Mouse (Mus musculus) cerebellum, adult 11 months (tissue): ENCODE results near the gene Rassf2.

Experiments used
- DNase-seq: peaks from one replicate; pipeline ENCODE4 v3.0.0; 2022

The Rassf2 gene

DNA sequence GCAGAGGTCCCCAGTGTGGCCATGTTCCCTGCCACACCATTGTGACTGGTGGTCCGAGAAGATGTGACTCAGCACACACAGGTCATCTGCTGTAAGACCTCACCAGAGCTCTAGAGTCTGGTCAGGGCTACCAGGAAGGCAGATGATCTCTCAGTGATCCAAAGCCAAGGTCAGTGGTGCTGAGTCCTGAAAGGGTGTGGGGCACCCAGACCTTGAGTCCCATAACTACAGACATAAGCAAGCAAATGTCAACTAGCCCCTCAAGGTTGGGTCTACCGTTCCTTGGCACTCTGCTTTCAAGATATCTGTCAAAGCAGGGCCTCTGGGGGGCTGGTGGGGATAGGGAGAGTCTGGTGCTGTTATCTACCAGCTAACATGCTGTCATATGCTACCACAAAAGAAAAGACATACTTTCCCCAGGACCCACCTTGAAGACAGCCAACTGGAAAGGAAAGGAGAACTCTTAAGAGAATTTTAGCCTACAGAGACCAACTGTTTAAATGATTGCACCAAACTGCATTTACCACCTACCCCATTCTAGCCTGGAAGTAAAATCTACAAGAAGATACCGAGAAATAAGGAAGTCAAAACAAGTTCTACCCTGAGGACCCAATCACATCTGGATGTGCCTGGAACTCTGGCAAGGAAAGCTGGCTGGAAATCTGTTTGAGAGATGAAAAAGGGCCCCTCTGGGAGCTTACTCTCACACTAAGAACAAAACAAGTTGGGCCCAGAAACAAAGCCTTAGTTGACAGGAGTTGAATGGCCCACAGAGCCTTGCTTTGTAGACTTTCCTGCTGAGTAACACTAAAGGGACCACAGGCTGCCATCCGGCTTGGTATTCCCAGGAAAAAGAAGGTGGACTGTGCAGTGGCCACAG, 4.8 kb upstream of the Rassf2 start:
- no peak for DNase-seq

DNA sequence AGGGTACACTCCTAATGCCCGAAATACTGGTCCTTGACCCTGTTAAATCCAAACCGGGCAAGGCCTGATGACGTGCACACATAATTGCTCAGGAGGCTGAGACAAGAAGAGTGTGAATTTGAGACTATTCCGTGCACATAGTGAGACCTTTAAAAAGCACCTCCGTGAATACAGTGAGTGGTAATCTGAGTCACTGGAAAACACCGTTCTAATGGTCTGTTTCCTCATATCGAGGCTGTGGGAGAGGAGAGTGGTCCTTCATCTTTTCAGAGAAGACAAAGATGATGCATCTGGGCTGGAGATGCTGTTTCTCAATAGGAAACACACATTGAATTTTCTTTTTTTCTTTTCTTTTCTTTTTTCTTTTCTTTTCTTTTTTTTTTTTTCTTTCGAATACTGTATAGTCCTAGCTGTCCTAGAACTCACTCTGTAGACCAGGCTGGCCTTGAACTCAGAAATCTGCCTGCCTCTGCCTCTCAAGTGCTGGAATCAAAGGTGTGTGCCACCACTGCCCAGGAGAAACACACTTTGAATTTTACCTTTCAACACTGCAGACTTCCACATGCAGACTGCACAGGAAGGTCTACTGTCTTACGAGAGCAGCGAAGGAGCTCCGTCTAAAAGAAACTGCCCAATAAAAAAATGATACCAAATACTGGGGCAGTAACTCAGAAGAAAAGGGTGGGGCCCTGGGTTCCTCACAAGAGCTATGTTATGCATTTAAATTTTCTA, 1.5 kb upstream of the Rassf2 start:
- no peak for DNase-seq

DNA sequence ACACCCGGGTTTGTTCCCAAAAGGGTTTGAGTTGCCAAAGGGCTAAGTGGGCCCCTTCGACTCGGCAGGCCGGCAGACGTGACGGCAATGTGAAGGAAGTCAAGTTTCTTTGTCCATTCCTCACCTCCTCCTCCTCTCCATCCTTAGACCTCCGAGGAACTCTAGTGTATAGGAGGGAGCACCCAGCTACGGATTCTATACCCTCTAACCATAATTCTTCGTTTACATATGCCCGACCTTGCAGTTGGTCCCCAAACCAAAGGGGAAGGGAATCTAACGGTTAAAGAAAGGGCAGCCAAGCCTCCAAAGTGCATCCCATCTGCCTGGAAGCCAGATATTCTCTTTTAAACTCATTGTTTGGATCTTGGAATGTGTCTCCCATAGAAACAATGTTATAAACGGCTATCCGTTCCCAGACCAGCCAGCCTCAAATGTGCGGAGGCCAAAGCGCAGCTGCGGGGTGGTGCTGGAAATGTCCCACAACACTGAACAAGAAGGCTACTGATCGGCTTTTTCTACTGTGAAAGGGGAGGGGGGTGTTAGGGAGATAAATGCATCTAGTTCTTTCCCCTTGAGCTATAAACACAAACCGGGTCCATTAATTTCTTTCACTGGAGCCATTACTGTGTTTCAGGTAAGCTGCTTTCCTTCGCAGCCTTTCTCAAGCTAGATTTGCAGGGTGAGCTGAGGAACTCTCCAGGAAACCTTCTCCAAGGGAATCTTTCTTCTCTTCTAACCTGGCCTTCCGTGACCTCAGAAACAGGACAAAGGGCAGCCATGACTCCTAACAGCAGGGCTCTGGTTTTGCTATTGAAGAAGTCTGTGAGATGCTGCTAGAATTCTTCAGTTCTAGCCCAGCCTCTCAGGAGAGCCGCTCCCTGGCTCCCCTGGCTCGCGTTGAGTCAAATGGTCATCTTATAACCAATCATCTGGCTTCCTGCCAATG, 633 bp upstream of the Rassf2 start:
- DNase-seq = no peak

DNA sequence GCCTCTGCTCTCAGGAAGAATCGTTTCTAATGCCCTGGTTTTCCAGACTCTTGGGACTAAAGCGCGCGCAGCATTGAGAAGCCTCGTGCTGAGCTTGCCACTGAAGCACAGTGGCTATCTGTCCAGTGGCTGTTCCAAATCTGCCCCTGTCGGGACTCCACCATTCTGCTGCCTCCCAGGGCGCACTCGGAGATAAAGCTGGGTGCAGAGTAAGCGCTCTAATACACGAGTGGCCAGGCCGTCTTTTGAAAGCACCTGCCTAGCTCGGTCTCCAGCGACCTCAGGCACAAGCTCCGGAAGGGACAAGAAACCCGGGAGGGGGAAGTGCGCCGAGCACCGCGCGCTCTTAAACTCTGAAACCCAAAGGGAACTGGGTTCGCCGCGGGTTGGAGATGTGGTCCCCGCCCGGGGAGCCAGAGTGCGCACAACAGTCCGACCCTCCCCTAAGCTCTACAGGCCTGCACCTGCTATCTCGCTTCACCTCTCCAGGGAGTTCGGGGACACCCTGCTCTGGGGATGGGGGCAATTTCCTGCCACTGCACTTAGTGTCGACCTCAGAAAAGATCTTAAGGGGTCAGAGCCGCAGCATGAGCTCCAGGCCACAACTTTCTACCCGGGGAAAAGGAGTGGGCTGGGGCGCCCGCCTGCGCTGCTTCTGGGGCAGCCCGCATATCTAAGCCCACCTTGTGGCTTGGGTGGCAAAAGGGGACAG, 1.0 kb downstream of the Rassf2 start:
- no peak for DNase-seq

DNA sequence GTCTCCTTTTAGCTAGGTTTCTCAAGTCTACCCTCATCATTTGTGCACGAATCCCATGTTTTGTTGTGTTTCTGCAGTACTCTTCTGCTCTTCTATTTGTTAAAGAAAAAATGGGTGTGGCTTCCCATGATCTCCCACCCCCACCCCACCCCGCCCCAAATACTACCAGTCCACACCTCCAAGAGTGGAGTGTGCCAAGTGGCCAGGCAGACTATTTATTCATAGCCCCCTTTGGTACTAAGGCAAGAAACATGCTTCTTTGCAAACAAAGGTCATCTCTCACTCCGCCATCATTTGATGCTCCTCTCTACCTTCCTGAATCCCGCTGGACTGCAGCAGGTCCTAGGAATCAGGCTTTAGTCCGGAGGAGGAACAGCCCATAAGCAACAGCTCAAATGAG, 2.0 kb downstream of the Rassf2 start:
- no peak for DNase-seq

DNA sequence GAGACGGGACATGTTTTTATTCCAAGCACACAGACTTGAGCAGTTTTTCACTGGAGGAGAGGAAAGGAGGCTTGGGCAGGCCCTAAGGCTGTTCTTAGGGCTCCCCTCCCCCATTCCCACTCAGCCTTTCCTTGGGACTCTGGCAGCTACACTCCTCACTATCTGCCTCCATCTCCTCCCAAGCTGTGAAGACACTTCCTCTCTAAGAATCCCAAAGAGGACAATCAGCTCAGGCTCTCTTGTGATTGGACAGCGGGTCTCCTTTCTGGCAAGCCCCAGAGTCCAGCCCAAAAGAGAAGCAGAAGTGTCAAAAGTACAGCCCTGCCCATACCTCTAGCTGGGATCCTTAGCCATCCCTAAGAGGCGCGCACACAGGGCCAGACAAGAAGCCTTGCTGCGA, 2.7 kb downstream of the Rassf2 start:
- no peak for DNase-seq

DNA sequence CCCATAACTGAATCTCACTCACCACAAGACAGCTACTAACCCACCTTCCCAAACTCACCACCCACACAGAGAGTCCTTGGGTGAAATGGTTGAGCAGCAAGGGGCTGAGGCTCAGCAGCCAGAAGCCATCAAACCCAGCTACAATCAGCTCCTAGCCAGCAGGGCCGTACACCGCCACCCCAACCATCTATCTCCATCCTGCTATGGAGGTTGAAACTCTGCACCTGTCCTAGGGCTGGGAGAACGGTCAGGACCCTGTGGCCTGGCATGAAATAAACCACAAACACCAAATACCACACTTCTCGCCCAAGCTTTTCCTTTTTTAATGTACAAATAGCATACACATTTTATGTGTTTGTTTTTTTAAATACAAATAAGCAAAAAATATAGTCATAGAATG, 6.0 kb downstream of the Rassf2 start:
- DNase-seq = no peak

DNA sequence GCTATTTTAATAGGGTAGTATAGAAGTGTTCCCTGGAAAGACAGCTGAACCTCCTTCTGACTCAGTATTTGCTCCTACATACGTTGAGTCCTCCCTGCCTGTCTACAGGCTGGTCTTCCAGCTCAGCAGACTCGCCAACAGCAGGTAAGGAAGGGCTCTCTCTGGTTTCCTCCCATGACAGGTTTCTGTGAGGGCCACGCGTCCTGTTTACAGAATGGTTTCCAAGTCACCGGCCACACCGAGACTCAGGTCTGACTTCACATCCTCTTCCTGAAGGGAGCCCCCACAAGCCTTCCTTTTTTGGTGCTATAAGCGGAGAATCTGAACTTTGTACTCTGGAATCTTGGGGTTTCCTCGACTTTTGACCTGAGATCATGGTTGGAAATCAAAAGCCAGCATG, 7.4 kb downstream of the Rassf2 start:
- no peak for DNase-seq

DNA sequence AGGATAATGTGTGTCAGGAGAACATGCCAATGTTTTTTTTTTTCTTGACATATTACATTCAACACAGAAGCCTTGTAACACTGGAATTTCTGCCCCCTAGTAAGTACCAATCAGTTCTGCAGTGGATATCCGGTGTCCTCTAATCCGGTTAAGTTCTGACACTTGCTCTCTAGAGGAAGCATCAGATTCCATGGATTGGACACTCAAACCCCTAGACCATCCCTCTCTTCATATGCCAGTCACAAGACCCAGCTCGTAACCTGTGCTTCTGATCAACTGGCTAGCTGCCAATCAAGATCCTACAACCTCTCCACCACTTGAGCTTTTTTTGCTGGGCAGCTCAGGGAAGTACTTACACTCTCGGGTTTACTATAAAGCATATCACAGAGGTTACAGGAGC, 8.4 kb downstream of the Rassf2 start:
- no peak for DNase-seq

DNA sequence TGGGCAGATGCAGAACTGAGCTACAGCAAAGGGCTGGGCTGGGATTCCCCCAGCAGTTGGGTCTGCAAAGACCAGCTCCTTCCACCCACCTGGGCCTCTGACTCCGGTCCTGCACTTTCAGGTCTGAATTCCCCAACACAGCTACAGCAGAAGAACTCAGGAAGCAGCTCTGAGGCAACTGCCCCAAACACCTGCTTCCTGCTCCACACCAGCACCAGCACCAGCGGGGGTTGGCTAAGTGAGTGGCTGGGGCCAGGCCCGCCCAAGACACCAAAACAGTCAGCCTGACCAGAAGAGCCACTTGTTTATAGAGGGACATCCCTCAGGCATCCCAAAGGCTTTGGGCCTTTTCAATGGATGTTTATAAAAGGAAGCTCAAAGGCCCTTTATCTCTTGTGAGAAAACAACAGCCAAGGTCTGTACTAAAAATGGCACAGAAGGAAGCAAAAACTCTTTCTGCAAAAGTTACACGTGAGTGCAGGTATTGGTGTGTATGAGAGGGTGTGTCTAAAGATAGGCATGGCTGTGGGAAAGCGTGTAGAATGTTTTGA, 9.0 kb downstream of the Rassf2 start:
- no peak for DNase-seq

DNA sequence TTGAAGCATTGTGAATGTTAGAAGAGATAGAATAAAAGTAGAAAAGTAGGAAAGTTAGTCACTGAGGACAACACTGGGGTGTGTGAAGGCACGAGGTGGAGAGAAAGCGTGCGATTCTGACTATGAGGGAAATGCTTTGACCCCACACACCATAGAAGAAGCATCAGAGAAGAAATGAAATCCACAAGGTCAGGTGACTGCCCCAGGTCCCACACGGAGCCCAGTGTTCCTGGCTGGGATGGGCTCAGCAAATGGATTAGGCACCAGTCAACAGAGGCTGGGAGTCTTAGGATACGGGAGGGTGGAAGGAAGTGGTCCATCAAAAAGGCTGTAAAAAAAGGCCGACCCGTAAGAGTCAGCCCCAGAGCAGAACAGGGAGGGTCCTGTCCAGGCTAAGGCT, 9.6 kb downstream of the Rassf2 start:
- DNase-seq = no peak

DNA sequence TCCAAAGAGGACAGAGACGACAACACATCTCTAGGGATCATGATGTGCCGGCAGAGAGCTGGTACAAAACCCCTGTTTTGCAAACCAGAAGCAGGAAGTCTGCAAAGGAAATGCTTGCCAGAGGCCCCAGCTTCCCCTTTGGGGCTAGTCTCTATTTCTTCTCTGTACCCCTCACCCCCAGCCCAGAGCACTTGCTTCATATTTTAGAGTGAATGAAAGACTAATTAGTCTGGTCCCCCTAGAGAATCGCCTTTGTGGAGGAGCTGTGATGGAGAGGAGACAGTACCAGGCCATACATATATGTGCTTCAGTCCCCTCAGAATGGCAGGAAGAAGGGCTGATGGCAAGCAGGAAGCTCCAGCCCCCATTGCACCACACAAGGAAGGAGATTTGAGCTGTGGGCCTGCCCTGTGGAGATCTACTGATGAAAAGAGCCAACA, 10.7 kb downstream of the Rassf2 start:
- no peak for DNase-seq

DNA sequence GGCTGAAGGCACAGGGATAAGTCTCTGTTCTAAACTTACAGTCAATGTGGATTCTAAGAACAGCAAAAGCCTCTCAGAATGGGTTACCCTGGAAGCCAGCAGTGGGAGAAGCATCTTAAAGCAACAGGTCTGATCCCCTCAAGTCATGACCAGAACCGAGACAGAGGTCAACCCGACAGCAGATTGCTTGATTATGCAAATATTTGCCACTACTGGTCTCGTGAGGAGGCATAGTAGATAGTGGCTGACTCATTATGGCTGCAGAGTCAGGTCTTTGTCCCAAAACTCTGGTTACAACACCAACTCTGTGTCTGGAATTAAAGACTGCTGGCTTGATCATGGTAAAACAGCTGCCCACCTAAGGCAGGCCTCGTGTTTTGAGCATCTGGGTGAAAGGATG, 11.9 kb downstream of the Rassf2 start:
- DNase-seq = no peak

DNA sequence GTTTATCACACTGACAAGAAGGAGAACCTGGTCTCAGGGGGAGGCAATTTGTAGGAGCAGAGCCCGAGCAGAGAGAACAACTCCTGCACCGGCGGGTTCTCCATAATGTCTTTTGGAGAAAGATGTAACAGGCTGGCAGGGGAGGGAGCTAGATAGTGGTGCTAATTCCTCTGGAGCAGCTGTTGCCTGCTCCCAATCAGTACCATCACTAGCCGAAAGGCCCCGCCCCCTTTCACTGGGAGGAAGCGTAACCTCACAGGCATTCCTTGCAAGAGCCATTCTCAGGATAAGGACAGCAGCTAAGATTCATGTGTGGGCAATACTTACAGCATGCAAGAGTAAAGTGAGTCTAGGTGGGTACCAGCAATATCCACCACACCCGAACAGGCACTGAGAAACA, 12.4 kb downstream of the Rassf2 start:
- DNase-seq = no peak

DNA sequence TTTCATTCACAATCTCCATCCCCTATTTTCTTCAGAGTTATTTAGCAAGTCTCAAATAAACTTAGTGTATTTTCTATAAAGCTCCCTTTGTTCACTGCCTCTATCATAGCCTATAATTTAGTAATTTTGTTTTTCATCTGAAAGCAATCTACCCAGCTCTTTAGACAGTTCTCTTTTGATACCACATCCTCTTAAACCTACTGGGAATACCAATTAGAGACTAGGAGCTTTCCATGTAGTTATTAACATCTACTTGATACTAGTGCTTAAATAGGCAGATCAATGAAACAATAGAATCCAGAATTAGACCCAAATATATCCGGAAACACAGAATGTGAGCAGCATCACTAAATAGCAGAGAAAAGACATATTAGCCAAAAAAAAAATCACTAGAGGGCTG, 14.0 kb downstream of the Rassf2 start:
- DNase-seq = no peak

DNA sequence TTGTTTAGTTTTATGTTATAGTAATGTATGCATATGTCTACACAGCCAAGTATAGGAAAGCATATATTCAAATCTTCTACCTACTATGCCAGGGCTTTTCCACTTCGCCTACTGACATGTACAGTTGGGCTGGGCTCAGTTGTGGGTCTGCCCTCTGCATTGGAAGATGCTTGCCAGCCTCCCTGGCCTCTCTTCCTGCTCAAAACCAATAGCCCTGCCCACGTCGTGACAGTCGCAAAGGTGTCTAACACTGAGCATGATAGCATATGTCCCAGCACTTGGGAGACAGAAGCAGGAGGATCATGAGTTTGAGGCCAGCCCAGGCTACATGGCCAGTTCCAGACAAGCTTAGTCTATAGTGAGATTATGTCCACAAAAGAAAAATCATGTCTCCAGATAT, 16.9 kb downstream of the Rassf2 start:
- DNase-seq = no peak

DNA sequence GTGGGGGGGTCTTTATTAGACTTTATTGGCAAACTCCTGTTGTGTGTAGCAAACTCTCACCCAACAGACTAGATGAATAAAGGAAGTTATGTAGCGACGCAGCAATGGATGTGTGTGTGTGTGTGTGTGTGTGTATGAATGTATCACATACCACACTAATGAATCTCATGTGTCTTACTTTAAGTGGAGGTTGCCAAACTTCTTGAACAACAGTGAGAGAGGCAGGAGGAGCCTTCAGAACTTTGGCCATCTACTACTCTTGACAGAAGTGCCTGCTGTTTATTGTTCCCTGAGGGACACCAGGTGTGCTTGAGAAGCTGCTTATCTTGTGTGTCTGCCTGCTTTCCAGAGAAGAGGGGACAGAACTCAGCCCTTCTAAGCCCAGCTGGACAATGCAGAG, 19.3 kb downstream of the Rassf2 start:
- no peak for DNase-seq

DNA sequence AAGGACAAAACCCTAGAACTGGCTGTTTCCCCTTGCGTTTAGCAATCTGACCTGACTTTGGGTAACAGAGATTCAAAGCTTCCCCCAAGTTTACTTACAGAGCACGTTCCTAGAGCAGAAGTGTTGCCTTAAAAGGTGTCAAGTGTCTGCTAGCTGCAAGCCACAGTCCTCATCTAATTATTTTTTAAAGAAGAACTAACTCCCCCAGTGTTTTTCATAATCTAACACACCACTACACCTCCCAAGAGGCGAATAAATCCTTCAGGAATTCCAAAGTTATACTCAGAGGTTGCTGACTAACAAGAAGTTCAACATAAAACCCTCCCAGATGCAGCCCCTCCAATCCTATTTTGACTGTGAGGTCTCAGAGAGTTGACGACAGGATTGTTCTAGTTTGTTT, 21.9 kb downstream of the Rassf2 start:
- no peak for DNase-seq

DNA sequence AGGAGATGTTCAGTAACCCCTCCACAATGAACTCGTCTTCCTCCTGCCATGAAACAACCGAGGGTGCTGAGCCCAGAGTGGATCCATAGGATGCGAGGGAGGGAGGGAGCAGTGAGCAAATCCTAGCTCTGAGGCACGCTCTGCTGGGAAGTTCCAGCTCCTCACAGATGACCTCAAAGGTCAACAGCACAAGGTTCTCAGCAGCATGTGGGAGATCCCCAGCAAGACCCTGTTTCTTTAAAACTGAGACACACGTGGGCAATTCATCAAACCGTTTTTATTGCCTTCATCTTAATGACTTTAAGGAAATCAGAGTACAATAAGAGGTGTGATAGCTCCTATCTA, 22.6 kb downstream of the Rassf2 start:
- no peak for DNase-seq

DNA sequence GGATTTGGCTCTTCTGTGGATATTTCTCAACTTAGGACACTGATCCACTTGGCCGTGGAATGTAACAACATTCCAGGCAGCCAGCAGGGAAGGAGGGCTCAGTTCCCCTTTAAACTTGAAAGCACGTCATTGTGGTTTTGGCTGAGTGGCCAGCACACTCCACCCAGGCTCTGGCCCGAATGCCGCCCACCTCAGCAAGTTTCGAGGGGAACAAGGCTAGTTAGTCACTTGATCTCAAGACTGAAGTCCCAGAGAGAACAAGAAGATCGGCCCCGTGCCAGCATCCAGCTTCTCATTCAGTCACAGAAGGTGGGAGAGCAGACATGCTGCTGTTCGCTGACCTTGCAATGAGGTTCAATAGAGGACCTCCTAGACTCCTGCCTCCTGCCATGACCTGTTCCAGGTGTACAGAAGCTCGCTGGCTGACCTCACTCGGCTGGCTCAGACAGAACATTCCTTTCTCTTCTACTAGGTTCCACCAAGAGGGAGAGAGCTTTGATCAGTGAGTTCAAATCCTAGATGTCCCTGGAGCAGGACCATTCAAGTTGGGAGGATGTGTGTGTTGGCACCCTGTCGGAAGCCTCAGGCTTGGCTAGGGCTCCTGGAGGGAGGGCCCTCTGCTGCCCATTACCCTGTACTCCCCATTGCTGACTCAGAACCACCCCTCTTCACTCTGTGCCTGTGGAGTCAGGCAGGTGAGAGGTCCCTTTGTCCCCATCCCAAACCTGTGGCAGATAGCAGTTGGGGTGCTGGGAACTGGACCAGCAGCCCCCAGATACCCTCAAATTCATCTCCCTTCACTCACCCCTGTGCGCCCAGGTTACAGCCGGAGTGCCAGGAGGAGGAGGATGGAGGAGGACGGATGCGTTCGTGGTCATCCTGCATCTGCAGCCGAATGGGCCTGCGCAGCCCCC, 23.2 kb downstream of the Rassf2 start:
- DNase-seq = no peak

DNA sequence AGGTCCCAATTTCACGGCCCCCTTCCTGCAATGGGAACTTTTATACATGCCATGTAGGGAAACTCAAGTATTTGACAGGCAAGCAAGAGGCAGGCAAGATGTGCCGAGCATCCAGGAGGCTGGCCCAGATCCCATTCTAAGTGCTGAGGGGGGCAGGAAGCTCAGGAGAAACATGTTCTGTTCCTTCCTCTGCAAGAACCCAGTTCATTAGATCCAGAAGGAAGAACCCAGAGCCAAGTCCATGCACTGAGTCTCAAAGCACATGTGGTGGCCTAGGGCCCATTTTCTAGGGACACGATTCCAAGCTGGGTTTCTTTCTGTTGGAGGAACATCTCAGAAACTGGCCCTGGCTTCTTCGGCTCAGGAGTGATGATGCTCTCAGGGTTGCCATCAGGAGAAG, 24.6 kb downstream of the Rassf2 start:
- DNase-seq = no peak
